Mouse (Mus musculus) kidney, adult 2 months (tissue): ENCODE results near the gene Specc1. TPM values are rescaled to one million over a fixed set of nuclear protein-coding genes. Genes with fewer than 3 reads are reported as not detected.

Source experiments
- DNase-seq: peaks from one replicate; pipeline ENCODE4 v3.0.0; 2021
- H3K27ac ChIP-seq: fragments of 200-500 bp; 2 replicates; pipeline ENCODE4 v1.5.1; 2012; ENCODE audit warnings: low read depth, low read length, control low read depth, inconsistent platforms; ENCODE audit not compliant: insufficient read depth
- H3K27me3 ChIP-seq: fragments of 200-500 bp; replicated peaks from 2 replicates; pipeline ENCODE4 v1.6.1; 2012; ENCODE audit warnings: mild to moderate bottlenecking, moderate library complexity, low read length, inconsistent platforms; ENCODE audit not compliant: control insufficient read depth, insufficient read depth
- H3K36me3 ChIP-seq: fragments of 200-500 bp; 2 replicates; pipeline ENCODE4 v1.6.1; 2012; ENCODE audit warnings: mild to moderate bottlenecking, moderate library complexity, low read length, inconsistent platforms; ENCODE audit not compliant: control insufficient read depth, insufficient read depth
- H3K4me1 ChIP-seq: fragments of 200-500 bp; 2 replicates; pipeline ENCODE4 v1.6.1; 2011; ENCODE audit warnings: low read length; ENCODE audit not compliant: control insufficient read depth, insufficient read depth
- H3K4me3 ChIP-seq: fragments of 200-500 bp; 2 replicates; pipeline ENCODE4 v1.5.1; 2011; ENCODE audit warnings: mild to moderate bottlenecking, low read depth, low read length, control low read depth; ENCODE audit not compliant: insufficient read depth
- CTCF ChIP-seq: fragments of 200-500 bp; conservative IDR thresholded peaks from 2 replicates; pipeline ENCODE4 v1.5.1; 2011; ENCODE audit warnings: low read depth, mild to moderate bottlenecking, control low read depth, low read length, moderate library complexity, mixed read lengths; ENCODE audit not compliant: insufficient read depth, insufficient read length
- POLR2A ChIP-seq: fragments of 200-500 bp; IDR thresholded peaks from one replicate; pipeline ENCODE4 v1.6.1; 2011; ENCODE audit warnings: low read depth, low read length, control low read depth
- WGBS: fragments of 180-500 bp; shearing (Covaris S2); methylation state at CpG from one replicate; pipeline ENCODE4 v1.1.7; 2018; 5-methylcytosine and 5-hydroxymethylcytosine counted together
- polyA plus RNA-seq: library from polyadenylated mRNA; depleted of rRNA; stranded (reverse); fragments of >200 nt; gene quantifications from 2 replicates; pipeline ENCODE4 v1.2.3, GENCODE M21; 2012

Specc1 gene
- polyA plus RNA-seq, 1 experiment, result 9.2 TPM

DNA sequence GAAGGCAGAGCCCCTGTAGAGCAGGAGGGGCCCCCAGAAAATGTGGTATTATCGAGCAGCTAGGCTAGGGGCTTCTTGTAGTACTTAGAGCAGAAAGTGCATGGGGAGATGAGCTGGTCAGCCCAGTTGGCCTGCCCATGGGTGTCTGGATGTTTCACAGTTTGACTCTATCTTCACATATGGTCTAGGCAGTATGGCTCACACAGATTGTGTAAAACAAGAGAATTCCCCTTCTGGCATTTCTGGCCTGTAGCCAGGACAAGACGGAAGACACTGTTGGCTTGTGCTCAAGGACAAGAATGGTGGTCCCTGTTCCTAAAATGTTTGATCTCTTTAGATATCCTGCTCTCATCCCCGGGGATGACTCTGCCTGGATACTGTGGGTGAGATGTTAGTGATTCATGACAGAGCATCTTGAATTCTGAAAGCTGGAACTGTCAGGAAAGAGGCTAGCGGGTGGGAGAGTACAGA is 69.8 kb downstream of the Specc1 start:
- DNase-seq, result no peak
- Histone ChIP-seq H3K4me1 (peaks cover 6% of the 10 kb centered on the region; the same call in 1 of the 2 replicates), H3K36me3 (no peaks in the 10 kb centered on the region), H3K4me3 (no peak overlapping the region), H3K27ac (no peak overlapping the region), H3K27me3 (no peaks in the 10 kb centered on the region)
- TF ChIP-seq POLR2A (no peak), CTCF (no peak)
- 77% methylated on average over 4 of the region's 4 CpGs for WGBS

DNA sequence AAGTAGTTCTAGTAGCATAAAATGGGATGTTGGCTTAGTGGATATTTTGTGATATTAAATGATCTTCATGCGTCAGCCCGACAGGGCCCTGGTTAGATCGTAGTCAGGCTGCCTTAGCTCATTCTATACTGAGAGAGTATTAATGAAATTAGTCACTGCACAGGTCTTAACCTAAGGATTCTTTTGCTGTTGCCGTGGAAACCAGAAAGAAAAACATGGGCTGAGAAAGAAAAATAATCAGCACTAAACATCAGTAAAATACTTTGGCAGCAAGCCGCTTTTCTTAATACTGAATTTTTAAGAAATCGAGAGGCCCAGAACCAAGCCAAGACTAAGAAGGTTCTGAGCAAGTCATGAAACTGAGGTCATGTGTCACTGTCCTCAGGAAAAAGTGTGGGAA is 70.7 kb downstream of the Specc1 start:
- TF ChIP-seq POLR2A (no peak), CTCF (no peak)
- no peaks in the 10 kb centered on the region for H3K36me3 ChIP-seq
- WGBS, result 80% methylated on average over 6 of the region's 6 CpGs
- H3K27me3 ChIP-seq, result no peaks in the 10 kb centered on the region
- H3K4me1 ChIP-seq, result peaks cover 6% of the 10 kb centered on the region; the same call in 1 of the 2 replicates
- H3K27ac ChIP-seq, result no peak overlapping the region; the same call in 1 of the 2 replicates
- DNase-seq, result peak; percentile 42
- H3K4me3 ChIP-seq, result no peak overlapping the region

DNA sequence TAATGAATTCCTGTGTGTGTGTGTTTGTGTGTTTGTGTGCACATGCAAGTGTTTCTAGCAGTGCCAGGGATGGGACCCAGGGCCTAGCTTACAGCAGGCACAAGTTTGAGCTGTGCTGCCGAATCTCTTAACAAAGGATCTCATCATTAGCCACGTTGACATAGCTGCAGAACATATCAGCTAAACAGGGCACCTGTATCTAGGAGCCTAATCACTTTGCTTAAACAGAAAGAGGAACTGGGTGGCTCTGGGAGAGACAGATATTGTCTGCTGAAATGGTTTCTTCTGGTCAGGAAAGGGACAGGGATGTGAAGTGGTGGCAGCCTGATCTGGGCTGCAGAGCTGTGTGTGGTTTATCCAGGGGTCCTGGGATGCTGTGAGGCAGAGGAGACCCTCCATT is 71.1 kb downstream of the Specc1 start:
- H3K27ac ChIP-seq, result peak overlapping the region; percentile 4; the same call in 1 of the 2 replicates
- 64% methylated on average over 2 of the region's 2 CpGs for WGBS

DNA sequence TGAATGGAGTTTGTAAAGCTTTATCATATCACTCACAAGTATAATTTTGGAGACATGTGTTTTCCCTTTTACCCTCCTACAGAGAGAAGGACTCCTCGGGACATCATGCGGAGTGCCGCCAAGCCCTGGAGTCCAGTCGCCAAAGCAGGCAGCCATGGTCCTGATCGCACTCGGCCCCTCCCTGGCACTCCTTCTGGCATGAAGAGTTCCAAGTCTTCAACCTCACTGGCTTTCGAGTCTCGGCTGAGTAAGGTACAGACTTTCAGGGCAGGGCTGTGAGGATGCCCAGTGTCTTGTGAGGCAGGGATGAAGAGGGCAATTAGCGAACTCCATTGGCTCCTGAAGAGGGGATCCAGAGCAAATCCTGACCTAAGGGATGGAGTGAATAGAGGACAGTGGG is 72.6 kb downstream of the Specc1 start:
- Histone ChIP-seq H3K4me1 (0 out of 2 replicates have a peak, but pooled peaks cover 2% of the 10 kb centered on the region), H3K36me3 (no peaks in the 10 kb centered on the region), H3K4me3 (no peak overlapping the region), H3K27me3 (no peaks in the 10 kb centered on the region), H3K27ac (no peak overlapping the region)
- WGBS, result 90% methylated on average over 9 of the region's 9 CpGs
- DNase-seq, result no peak
- TF ChIP-seq CTCF (no peak), POLR2A (no peak)

More for the DNA sequence above, 71.1 kb downstream of the Specc1 start:
- DNase-seq, result no peak
- Histone ChIP-seq H3K4me1 (peaks cover 6% of the 10 kb centered on the region; the same call in 1 of the 2 replicates), H3K27me3 (no peaks in the 10 kb centered on the region), H3K4me3 (no peak overlapping the region), H3K36me3 (no peaks in the 10 kb centered on the region)
- TF ChIP-seq CTCF (no peak), POLR2A (no peak)

DNA sequence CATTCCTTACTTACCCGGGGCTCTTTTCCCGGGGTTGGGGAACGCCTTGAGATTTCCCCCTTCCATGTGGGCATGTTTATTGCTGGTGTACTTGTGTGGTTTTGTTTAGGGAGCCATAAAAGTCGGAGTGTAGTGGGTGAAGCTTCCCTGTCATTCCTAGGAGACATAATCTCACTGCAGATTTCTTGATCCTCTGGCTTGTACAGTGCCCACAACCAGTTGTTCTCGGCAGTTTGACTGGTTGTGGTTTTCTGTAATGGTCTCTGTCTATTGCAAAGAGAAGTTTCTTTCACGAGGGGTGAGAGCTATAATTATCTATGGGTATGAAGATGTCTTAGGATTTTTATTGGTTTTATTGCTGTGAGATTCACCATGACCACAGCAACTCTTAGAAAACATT is 78.0 kb downstream of the Specc1 start:
- 53% methylated on average over 6 of the region's 6 CpGs for WGBS
- Histone ChIP-seq H3K36me3 (no peaks in the 10 kb centered on the region), H3K27ac (no peak overlapping the region), H3K4me3 (no peak overlapping the region), H3K4me1 (no peaks in the 10 kb centered on the region), H3K27me3 (no peaks in the 10 kb centered on the region)
- DNase-seq, result no peak
- TF ChIP-seq CTCF (no peak), POLR2A (no peak)

DNA sequence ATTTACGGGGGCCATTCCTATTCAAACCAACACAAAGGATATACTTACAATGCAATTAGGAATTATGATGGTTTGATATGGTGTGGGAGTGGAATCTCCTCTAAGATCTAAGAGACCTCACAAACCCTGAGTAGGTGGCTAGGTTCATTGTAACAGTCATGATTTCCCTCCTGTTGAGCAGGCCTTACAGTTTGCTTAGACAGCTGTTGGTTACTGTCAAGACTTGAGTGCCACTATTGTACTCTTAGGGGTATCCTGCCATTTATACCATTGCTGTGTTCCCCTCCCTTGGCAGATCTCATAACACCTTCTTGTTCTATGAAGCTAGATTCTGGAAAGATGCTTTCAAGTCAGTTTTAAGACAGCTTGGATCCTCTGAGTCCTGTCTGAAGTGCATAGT is 78.7 kb downstream of the Specc1 start:
- H3K4me3 ChIP-seq, result no peak overlapping the region
- no peaks in the 10 kb centered on the region for H3K36me3 ChIP-seq
- H3K27me3 ChIP-seq, result no peaks in the 10 kb centered on the region
- no peak for TF ChIP-seq POLR2A
- TF ChIP-seq CTCF, result no peak
- H3K27ac ChIP-seq, result no peak overlapping the region
- 98% methylated on average over 1 of the region's 1 CpGs for WGBS
- no peaks in the 10 kb centered on the region for H3K4me1 ChIP-seq
- no peak for DNase-seq

DNA sequence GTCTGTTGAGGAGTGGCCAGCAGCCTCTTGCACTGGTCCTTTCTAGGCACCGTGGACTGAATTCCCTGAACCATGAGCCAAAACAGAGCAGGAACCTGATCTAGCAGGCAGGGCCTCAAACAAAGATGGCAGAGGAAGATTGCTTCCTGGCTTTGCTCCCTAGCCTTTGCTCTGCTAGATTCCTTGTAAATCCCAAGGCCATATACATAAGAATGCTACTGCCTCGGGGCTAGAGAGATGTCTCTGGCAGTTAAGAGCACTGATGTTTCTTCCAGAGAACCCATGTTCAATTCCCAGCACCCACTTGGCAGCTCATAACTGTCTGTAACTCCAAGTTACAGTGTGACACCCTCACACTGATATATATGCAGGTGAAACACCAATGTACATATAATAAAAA is 83.6 kb downstream of the Specc1 start:
- 72% methylated on average over 2 of the region's 2 CpGs for WGBS
- no peaks in the 10 kb centered on the region for H3K27me3 ChIP-seq
- TF ChIP-seq CTCF (no peak), POLR2A (no peak)
- H3K36me3 ChIP-seq, result no peaks in the 10 kb centered on the region
- H3K4me1 ChIP-seq, result no peaks in the 10 kb centered on the region
- H3K4me3 ChIP-seq, result no peak overlapping the region
- no peak for DNase-seq
- H3K27ac ChIP-seq, result no peak overlapping the region
